Mouse (Mus musculus) spleen, adult 12 weeks (tissue): ENCODE data around the gene Gm17509.

ENCODE experiments used
- DNase-seq: peaks from one replicate; pipeline ENCODE4 v3.0.0; 2022; ENCODE audit warnings: low spot score

Gm17509 gene

DNA sequence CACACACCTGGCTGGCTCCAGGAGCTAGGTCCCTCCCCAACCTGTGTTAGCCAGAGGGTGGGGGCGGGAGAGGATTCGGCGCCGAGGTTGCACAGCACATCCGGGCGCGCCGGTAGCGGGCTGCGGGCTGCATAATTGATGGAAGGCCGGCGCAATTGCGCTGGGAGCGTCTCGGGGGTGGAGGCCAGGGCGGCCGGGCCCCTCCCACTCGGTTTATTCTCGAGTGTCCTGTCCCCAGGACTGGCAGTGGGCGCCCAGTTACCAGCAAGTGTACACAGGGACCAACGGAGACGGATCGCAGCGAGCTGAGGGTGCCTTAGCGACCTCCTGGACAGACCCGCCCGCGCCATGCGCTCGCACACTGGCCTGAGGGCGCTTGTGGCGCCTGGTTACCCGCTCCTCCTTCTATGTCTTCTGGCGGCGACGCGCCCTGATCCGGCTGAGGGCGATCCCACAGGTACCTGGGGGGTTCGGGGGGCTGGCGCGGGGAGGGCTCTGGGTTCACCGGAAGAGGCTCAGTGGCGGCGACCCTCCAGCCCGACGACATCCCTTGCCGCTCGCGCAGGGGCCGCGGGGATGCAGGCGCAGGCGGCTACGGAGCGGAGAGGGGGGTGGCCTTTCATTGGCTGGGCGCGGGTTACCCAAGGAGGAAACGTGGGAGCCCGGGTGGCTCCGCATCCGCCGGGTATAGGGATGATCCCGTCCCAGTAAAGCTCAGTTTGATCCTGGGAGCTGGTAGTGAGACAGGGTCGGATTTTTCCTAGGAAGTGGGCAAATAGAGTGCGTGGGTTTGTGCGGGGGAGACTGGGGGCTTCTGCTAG is at the start of gene Gm17509:
Gm17509 (minus strand) TSS at position 575 of the 821 bp plus-strand sequence.
- DNase-seq, result no peak

DNA sequence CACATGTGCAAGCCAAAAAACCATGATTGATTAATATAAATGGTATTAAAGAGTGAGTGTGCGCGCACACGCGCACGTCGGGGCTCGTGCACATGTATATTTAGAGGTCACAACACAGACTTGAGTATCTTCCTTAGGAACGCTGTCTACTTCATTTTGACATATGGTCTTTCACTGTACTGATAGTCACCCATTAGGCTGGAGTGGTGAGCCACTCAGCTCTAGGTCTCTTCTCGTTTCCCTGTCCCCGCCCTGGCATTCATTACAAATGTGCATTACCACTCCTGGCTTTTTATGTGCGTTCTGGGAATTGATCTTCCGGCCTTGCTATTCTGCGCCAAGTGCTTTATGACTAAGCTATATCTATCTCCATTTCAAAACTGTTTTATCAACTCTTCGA is 47.1 kb upstream of the Gm17509 start:
- DNase-seq, result no peak

DNA sequence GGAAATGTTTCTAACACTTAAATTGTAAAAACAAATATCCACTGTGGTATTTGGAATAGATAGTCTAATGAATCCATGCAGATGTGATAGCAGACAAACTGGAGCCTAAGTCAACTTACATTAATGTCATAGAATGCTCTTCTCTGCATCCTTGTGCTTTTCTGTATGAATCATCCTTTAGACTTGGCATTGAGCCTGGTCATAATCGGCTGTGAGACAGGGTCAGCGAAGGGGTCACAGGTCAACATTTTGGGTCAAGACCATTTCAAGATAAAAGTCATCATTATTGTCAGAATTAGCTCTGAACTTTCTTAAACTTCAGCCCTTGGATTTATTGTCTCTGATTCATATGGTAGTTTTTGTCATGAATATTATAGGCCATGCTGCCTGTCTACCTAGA is 45.3 kb upstream of the Gm17509 start:
- DNase-seq, result no peak

DNA sequence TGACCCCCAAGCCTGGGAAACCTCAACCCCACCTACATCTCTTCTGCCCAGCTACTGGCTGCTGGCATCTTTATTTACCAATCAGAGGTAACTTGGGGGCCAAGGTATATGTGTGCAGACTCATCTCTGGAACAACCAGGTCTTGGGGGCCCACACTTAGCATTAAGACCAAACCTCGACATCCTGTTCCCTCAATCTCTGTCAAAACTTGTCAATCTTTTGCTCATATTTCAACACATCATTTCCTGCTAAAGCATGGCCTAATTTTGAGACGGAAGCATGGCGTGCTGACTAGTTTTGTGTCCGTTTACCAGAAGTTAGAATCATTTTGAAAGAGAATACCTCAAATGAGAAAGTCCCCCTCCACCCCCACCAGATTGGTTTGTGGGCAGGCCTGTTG is 39.8 kb upstream of the Gm17509 start:
- DNase-seq, result no peak

DNA sequence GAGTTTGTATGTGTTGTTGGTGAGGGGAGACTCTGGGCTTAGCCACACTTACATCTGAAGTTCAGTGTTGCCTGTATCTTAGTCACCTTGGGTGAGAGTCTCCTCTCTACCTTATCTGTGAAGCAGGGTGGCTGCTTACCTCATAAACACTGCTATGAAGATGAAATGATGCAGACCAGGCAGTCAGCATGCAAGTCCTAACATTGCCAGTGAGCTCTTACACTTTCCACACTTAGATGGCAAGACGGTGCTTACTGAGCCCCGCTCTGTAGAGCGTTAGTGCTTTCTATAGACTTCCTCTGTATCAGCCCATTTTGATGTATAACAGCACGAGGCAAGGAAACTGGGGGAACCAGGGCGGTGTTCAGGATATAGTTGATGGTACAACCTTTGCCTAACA is 21.7 kb upstream of the Gm17509 start:
- DNase-seq, result no peak

DNA sequence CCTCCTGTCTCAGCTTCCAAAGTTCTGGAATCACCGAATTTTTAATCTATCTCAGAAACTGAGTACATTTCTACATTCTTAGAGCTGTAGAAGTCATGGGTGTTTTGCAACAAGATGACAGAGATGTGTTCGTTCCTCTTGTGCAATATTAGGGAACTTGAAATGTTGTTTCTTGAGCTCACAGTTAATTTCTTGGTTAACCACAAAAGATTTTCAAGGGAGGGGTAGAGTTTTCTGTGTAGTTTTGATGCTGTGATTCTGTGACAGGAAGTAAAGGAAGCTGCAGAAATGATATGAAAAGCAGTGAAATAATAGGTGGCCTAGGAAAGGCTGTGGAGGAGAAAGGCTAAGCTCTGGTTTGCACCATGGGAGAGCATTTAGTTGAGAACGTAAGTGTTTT is 21.2 kb upstream of the Gm17509 start:
- no peak for DNase-seq

GRCm38 (mm10) chr13:117237111-117237510 is 16.2 kb upstream of the Gm17509 start:
- no peak for DNase-seq

- DNase-seq, result no peak
Observed at GRCm38 (mm10) chr13:117235530-117236212, 14.8 kb upstream of the Gm17509 start.

GRCm38 (mm10) chr13:117234486-117234885 is 13.6 kb upstream of the Gm17509 start:
- no peak for DNase-seq

GRCm38 (mm10) chr13:117233808-117234207 is 12.9 kb upstream of the Gm17509 start:
- no peak for DNase-seq

DNA sequence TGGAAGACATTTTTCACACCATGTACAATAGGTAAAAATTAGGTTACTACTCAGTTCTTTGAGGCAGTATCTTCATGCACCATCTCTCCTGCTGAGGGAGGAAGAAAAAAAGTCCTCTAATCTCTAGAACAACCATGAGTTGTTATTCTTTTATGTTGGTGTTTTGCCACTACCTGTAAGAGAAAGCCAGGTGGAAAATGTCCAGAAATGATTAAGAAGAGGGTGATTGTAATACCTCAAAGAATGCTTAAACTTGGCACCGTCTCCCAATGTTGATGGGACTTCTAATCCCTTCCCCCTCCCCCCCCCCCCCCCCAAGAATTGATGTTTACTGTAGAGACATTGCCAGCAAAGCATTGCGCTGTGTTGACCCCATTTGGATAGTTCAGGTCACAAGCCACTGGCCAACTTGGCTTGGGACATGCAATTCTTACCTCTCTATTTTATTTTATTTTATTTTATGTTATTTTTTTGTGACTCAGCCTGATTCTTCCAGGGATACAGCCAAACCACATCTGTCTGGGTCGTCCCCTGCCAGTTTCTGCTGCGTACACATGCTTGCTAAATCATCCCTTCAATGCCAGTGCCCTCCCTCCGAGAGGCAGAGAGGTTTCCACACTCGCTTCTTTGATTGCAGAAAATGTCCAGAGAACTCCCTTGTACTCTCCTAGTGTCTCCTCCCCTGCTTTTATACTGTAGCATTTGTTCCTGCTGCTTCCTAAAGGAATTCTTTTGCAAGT is 9.7 kb upstream of the Gm17509 start:
- no peak for DNase-seq

- DNase-seq, result no peak
Observed at GRCm38 (mm10) chr13:117225561-117225960, 4.7 kb upstream of the Gm17509 start.

DNA sequence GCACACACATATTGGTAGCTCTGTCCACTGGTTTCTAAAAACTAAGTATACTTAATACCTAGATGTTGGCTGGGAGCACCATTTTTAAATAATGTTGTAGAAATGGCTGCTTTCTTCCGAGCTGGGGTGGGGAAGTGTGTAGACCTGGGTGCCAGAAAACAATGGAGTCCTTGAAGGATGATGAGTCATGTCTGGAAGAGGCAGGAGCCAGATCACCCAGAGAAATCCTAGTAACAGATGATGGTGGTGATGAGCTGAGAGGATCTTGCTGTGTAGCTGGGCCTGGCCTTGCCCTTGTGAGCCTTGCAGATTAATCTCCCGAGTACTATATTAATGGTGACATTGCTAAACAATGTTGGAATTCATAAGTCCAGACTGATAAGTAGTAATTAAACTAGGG is 4.0 kb upstream of the Gm17509 start:
- DNase-seq, result no peak

GRCm38 (mm10) chr13:117223125-117223524 is 2.2 kb upstream of the Gm17509 start:
- no peak for DNase-seq

DNA sequence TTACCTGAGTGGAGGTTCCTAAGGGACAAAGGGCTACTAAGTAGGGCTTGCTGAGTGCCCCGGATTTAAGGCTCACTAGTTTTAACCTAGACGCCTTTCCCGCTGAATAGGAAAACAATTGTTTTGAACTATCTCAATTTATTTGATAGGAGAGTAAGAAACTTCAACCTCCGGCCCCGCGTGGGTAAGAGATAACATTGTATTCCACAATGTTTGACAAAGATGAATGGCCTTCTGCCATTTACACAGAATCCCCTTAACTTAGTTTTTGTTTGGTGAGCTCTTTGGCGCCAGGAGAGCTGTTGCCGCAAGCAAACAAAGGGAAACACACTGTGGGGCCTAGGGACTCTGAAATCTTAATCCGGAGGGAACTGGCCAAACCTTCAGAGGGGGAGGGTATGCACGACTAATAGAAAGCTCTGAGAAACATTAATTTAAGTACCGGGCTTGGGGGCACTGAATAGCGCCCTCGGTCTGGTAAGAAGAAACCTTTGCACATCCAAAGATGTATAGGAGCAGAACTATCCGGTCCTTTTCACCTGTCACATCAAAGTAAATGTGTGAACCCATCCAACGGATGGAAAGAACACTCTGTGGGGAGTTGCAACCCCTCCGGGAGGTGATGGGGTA is 889 bp downstream of the Gm17509 start:
- DNase-seq, result no peak

DNA sequence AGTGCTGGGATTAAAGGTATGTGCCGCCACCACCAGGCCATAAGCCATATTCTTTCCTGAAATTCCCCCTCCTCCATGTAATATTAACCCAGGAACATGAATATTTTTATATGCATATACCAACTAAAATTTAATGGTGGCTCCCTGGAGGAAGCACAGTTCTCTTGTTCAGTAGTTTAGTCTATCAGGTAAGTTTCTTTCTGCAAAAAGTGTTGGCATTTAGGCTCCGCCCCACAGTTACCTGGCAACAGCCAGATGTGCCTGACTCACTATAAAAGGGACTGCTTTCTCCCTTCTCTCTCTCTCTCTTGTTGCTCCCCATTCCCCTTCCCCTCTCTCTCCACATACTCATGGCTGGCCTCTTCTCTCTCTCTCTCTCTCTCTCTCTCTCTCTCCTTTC is 2.8 kb downstream of the Gm17509 start:
- no peak for DNase-seq

DNA sequence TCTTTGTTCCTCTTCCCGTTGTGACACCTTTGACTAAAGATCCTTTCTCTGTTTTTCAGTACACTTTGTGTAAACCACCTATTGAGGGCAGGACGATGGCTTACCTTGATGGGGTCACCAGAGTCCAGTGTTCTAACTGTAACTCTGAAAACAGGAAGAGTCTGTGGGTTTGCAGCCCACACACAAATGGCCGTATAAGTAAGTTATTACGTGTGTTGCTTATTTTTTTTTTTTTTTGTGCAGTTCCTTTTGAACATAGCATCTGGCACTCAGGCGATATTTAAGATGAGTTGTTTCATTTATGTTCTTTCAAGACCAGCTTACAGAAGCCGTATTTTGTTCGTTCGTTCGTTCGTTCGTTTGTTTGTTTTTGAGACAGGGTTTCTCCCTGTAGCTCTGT is 3.3 kb downstream of the Gm17509 start:
- no peak for DNase-seq

DNA sequence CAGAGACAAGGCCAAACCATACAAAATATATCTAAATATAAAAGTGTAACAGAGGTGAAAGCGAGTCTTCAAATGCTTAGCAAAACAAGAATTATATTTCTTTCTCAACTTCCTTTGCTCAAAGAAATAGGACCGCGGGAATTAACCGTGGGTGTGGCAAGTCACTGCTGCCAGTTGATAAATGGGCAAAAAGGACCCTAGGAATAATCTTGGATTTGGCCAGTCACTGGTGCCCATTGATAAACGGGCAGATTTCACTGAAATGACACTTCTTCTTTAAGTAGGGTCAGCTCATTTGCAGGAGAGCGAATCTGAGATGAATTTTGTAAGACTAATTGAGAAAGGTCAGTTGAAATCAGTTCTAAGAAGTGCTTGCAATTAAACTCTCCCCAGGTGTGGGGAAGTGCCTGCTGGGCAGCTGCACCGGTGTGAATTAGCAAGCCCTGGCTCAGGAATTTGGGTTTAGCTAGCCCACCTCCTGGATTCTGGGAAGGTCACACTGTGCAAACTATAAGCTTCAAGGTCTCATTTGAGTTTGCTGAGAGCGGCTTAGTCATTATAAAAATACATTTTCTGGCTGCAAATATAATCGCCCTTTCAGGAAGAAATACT is 4.0 kb downstream of the Gm17509 start:
- no peak for DNase-seq

DNA sequence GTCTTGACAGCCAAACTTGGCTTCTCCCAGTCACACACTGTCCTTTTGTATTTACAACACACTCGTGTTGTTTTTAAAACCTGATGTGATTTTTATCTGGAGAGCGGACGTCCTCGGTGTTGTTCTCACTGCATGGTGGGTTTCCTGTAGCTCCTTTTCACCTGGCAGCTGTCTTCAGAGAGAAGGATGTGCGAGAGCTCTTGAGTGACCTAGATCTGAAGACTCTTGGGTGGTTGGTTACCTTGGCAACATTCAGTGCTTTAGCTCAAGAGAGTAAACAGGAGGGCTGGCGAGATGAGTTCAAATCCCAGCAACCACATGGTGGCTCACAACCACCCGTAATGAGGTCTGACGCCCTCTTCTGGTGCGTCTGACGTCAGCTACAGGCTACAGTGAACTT is 4.7 kb downstream of the Gm17509 start:
- DNase-seq, result no peak

GRCm38 (mm10) chr13:117215481-117215880 is 5.4 kb downstream of the Gm17509 start:
- DNase-seq, result no peak

- no peak for DNase-seq
Observed at GRCm38 (mm10) chr13:117211386-117211875, 9.4 kb downstream of the Gm17509 start.

DNA sequence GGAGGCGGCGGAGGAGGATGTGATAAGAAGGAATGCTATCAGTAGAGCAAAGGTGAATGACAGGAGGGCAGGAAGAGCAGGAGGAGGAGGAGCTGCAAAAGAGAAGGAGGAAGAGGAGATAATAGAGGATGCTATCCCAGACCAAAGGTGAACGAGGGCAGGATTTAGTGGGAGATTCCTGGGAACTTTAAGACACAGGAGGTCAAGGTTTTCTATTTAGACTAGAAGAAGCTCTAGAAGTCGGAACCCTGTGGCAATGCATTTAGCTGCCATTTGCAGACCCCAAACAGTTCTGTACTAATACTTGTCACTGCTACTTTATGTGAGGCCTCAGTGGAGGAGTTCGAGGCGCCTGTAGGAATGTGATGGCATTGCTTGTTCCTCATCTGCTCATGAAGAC is 12.6 kb downstream of the Gm17509 start, which contains the start of gene Emb:
Emb (plus strand) TSS at position 301 of the 400 bp plus-strand sequence.
- no peak for DNase-seq
